Mouse (Mus musculus): ENCODE measurements around the gene Tmem127.

- TF ChIP-seq GATA1 (IDR thresholded peaks at IDR 0.05; ENCODE audit: borderline replicate concordance, low read length) (no peak), FLI1 (IDR thresholded peaks at IDR 0.05; ENCODE audit: low read length) (no peak)
These were observed 3.7 kb downstream of the Tmem127 start for GRCm38 (mm10) chr2:127251457-127251856.

Data from megakaryocyte, embryonic 14.5 days (primary cell).